Mouse (Mus musculus): ENCODE data around the gene Cd109.

GRCm38 (mm10) chr9:78588411-78589033 is 26.8 kb upstream of the Cd109 start:
- no peak for TF ChIP-seq TCF12 (IDR thresholded peaks at IDR 0.05; ENCODE audit: insufficient read depth, poor library complexity, severe bottlenecking)
- no peak for TF ChIP-seq USF1 (IDR thresholded peaks at IDR 0.05; ENCODE audit: low read depth)
- TF ChIP-seq POLR2A (IDR thresholded peaks at IDR 0.05; ENCODE audit: insufficient read length, low read depth): no peak
- TF ChIP-seq POLR2AphosphoS2 (IDR thresholded peaks at IDR 0.05; ENCODE audit: insufficient read length, low read depth): no peak
- no peak for TF ChIP-seq REST (IDR thresholded peaks at IDR 0.05; ENCODE audit: insufficient read depth, insufficient read length)
- no peak for TF ChIP-seq CEBPB (IDR thresholded peaks at IDR 0.05; ENCODE audit: insufficient read depth, poor library complexity, severe bottlenecking)
- no peak for TF ChIP-seq MAX (IDR thresholded peaks at IDR 0.05; ENCODE audit: low read depth)
- no peak for TF ChIP-seq MYOG (IDR thresholded peaks at IDR 0.05; ENCODE audit: control insufficient read depth in 1 of 3, insufficient read depth in 1 of 3, insufficient read length in 2 of 3, low read depth in 2 of 3)
- no peak for TF ChIP-seq E2F4 (IDR thresholded peaks at IDR 0.05; ENCODE audit: insufficient read depth)

Data from myocyte (in vitro differentiated cells).